Mouse (Mus musculus): ENCODE data around the gene Hnf4a.

- no peak for TF ChIP-seq POLR2A (IDR thresholded peaks at IDR 0.05; ENCODE audit: borderline replicate concordance, extremely low read depth, low read depth, low read length)
- TF ChIP-seq CTCF (IDR thresholded peaks at IDR 0.05; ENCODE audit: insufficient read depth, low read length), result no peak
These were observed 104.6 kb downstream of the Hnf4a start for GRCm38 (mm10) chr2:163611176-163611575.

Measured in lung, adult 2 months (tissue).